Mouse (Mus musculus): Measurements from ENCODE around the gene Cd79b. TPM values are rescaled to one million over a fixed set of nuclear protein-coding genes. Genes with fewer than 3 reads are reported as not detected.

The Cd79b gene
- 0.85 and 1.5 TPM in 2 replicates for polyA plus RNA-seq (2015; fragmentation: Nextera tagmentation; extraction: Ambion mirVana)

DNA sequence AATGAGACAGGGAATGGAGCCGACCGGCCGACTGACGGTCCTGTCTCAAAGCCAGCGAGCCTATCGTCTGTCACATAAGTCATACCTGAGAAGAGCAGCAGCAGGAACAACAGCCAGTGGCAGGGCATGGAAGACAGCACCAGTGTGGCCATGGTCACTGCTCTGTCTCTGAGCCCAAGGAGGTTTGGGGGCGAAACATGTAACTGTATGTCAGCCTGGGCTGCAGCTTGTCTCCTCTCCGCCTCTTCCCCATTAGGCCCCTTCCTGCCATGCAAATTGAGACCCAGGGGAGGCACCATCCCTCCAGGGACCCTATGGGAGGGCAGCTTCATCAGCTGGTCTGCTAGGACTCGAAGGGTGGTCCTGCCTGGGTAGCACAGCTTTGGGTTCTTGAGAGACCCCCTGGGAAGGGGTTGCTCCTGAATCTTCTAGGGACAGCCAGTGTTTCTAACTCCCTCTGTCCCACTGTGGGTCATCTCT is at the start of gene Cd79b:
Gene Cd79b, minus strand, starts transcription at position 430 of the 480 bp plus-strand sequence.
- Histone ChIP-seq H3K4me2 (ENCODE audit: low read length) (no peak within 1 kb of the TSS), H3K4me3 (ENCODE audit: low read length) (no peak within 1 kb of the TSS), H3K27me3 (replicated peaks; ENCODE audit: control insufficient read depth, insufficient read depth, low read length) (no peaks in the 10 kb centered on the region), H3K27ac (ENCODE audit: low read depth, low read length) (no peak within 1 kb of the TSS), H3K36me3 (ENCODE audit: control insufficient read depth, insufficient read depth, low read length) (no peaks in the 10 kb centered on the region), H3K9me3 (ENCODE audit: control insufficient read depth, low read length) (no peaks in the 10 kb centered on the region), H3K9ac (ENCODE audit: low read depth, low read length) (no peak within 1 kb of the TSS), H3K4me1 (ENCODE audit: control insufficient read depth, insufficient read depth, low read depth, low read length) (no peaks in the 10 kb centered on the region)
- no peak for ATAC-seq
- 77% methylated on average over 9 of the region's 9 CpGs for WGBS

DNA sequence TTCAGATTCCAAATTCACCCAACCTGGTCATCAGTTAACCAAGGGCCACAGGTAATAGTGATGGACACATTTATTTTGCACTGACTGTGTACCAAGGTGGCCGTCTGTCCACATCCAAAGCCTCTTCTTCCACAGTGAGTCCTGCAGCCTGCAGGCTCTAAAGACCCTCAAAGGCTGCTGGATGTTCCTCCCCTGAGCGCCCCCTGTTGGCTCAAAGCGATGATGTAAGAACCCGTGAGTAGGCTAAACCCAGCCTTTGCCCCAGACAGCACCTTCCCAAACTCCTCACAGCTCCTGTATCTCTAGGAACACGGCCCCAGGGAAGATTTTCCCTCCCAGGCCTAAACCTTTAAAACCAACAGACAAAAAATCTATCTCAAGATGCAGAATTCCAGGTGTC is 44.8 kb upstream of the Cd79b start:
- Histone ChIP-seq H3K9ac (ENCODE audit: low read depth, low read length) (no peak overlapping the region), H3K36me3 (ENCODE audit: control insufficient read depth, insufficient read depth, low read length) (no peaks in the 10 kb centered on the region), H3K4me3 (ENCODE audit: low read length) (no peak overlapping the region), H3K4me2 (ENCODE audit: low read length) (no peak overlapping the region), H3K9me3 (ENCODE audit: control insufficient read depth, low read length) (no peaks in the 10 kb centered on the region), H3K4me1 (ENCODE audit: control insufficient read depth, insufficient read depth, low read depth, low read length) (no peaks in the 10 kb centered on the region), H3K27me3 (replicated peaks; ENCODE audit: control insufficient read depth, insufficient read depth, low read length) (no peaks in the 10 kb centered on the region), H3K27ac (ENCODE audit: low read depth, low read length) (no peak overlapping the region)
- no peak for ATAC-seq
- WGBS, result 14% methylated on average over 5 of the region's 5 CpGs

DNA sequence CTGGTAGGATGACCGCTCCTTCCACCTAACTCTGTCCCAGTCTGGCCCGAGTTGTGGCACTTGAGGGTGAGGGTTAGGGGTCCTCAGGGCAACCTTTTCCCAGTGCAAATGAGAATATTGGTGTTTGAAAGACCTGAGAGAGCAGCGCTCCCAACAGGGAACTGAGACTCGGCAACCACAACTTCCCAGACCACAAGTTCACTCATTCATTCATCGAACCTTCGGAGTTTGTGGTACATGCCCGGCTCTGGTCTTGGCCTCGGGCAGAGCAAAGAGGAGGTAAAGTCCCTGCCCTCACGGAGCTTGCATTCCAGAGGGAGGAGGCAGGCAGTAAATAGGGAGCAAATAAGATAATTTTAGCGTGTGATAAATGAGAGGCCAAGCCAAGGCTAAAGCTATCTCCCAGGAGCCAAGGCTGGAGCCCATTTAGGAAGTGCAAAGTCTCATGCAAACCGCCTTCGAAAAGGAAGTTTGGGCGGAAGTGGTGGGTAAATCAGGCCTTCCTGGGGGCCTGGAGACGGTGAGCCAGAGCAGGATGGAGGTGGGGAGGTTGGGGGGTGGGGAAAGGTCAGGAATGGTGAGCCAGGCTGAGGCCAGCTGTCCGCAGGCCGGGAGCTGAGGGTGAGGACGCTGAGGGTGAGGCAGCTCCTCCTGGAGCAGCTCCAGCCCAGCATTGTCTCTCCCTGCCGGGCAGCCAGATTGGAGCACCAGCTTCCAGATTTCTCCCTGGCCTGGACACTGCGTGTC is 41.0 kb upstream of the Cd79b start:
- H3K4me2 ChIP-seq (ENCODE audit: low read length), result no peak overlapping the region
- H3K27ac ChIP-seq (ENCODE audit: low read depth, low read length), result no peak overlapping the region
- 71% methylated on average over 19 of the region's 19 CpGs for WGBS
- no peaks in the 10 kb centered on the region for H3K36me3 ChIP-seq (ENCODE audit: control insufficient read depth, insufficient read depth, low read length)
- H3K27me3 ChIP-seq (replicated peaks; ENCODE audit: control insufficient read depth, insufficient read depth, low read length), result no peaks in the 10 kb centered on the region
- no peak overlapping the region for H3K9ac ChIP-seq (ENCODE audit: low read depth, low read length)
- no peaks in the 10 kb centered on the region for H3K9me3 ChIP-seq (ENCODE audit: control insufficient read depth, low read length)
- no peak overlapping the region for H3K4me3 ChIP-seq (ENCODE audit: low read length)
- no peak for ATAC-seq
- no peaks in the 10 kb centered on the region for H3K4me1 ChIP-seq (ENCODE audit: control insufficient read depth, insufficient read depth, low read depth, low read length)

DNA sequence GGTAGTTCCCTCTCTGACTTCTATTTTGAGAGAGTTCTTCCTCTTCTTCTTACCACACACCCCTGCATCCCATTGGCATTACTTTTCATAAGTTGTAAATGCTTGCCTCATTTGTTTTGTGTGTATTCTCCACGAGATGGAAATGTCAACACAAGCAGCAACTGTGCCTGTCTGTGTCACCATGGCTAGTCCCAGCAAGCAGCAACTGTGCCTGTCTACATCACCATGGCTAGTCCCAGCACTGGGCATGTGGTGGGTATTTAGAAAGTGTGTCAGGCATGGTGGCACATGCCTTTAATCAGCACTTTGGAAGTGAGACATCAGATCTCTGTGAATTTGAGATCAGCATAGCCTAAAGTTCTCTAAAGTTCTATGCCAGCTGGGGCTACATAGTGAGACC is 39.6 kb upstream of the Cd79b start:
- Histone ChIP-seq H3K9ac (ENCODE audit: low read depth, low read length) (no peak overlapping the region), H3K27me3 (replicated peaks; ENCODE audit: control insufficient read depth, insufficient read depth, low read length) (no peaks in the 10 kb centered on the region), H3K9me3 (ENCODE audit: control insufficient read depth, low read length) (no peaks in the 10 kb centered on the region), H3K4me1 (ENCODE audit: control insufficient read depth, insufficient read depth, low read depth, low read length) (no peaks in the 10 kb centered on the region), H3K4me3 (ENCODE audit: low read length) (no peak overlapping the region), H3K4me2 (ENCODE audit: low read length) (no peak overlapping the region), H3K27ac (ENCODE audit: low read depth, low read length) (no peak overlapping the region), H3K36me3 (ENCODE audit: control insufficient read depth, insufficient read depth, low read length) (no peaks in the 10 kb centered on the region)
- 60% methylated on average over 1 of the region's 1 CpGs for WGBS
- ATAC-seq, result no peak

DNA sequence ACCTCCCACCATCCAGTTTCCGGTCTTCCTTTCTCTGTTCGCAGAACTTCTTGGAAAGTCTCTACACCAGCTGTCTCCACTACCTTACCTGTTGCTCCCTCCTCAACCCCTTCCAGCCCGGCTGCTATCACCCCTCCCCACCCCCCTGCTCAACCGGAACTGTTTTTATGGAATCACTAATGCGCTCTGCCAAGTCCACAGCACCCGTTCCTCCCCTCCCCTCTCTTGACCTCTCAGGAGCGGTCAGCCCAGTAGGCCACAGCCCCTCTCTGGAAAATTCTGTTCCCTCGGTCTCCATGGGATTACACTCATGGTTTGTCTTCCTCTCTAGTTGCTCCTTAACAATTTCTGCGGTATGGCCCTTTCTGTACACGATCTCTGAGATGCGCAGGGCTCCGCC is 38.6 kb upstream of the Cd79b start, which contains the start of gene Scn4a:
Gene Scn4a, minus strand, starts transcription at position 101 of the 400 bp plus-strand sequence.
- 90% methylated on average over 12 of the region's 12 CpGs for WGBS
- no peak within 1 kb of the TSS for H3K9ac ChIP-seq (ENCODE audit: low read depth, low read length)
- ATAC-seq, result no peak
- H3K4me1 ChIP-seq (ENCODE audit: control insufficient read depth, insufficient read depth, low read depth, low read length), result no peaks in the 10 kb centered on the region
- H3K36me3 ChIP-seq (ENCODE audit: control insufficient read depth, insufficient read depth, low read length), result no peaks in the 10 kb centered on the region
- no peak within 1 kb of the TSS for H3K4me3 ChIP-seq (ENCODE audit: low read length)
- no peaks in the 10 kb centered on the region for H3K9me3 ChIP-seq (ENCODE audit: control insufficient read depth, low read length)
- no peak within 1 kb of the TSS for H3K4me2 ChIP-seq (ENCODE audit: low read length)
- H3K27ac ChIP-seq (ENCODE audit: low read depth, low read length), result no peak within 1 kb of the TSS
- no peaks in the 10 kb centered on the region for H3K27me3 ChIP-seq (replicated peaks; ENCODE audit: control insufficient read depth, insufficient read depth, low read length)

DNA sequence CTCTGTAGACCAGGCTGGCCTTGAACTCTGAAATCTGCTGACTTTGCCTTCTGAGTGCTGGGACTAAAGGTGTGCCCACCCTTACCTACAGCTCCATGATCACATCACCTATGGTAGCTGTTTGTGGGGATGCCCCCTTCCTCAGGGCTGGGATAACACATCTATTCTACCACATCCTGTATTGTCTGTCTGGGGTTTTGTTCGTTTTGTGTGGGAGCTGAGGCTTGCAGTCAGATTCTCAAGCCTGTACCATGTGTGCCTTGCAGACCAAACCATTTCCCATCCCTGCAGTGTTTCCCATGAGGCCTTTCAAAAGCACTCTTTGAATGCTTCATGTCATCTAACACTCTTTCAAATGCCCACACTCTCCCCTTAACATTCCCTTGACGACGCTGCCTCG is 37.4 kb upstream of the Cd79b start:
- no peaks in the 10 kb centered on the region for H3K36me3 ChIP-seq (ENCODE audit: control insufficient read depth, insufficient read depth, low read length)
- H3K27ac ChIP-seq (ENCODE audit: low read depth, low read length), result no peak overlapping the region
- H3K4me3 ChIP-seq (ENCODE audit: low read length), result no peak overlapping the region
- no peaks in the 10 kb centered on the region for H3K27me3 ChIP-seq (replicated peaks; ENCODE audit: control insufficient read depth, insufficient read depth, low read length)
- WGBS, result 71% methylated on average over 4 of the region's 4 CpGs
- ATAC-seq, result no peak
- no peaks in the 10 kb centered on the region for H3K9me3 ChIP-seq (ENCODE audit: control insufficient read depth, low read length)
- H3K4me1 ChIP-seq (ENCODE audit: control insufficient read depth, insufficient read depth, low read depth, low read length), result no peaks in the 10 kb centered on the region
- H3K9ac ChIP-seq (ENCODE audit: low read depth, low read length), result no peak overlapping the region
- no peak overlapping the region for H3K4me2 ChIP-seq (ENCODE audit: low read length)

DNA sequence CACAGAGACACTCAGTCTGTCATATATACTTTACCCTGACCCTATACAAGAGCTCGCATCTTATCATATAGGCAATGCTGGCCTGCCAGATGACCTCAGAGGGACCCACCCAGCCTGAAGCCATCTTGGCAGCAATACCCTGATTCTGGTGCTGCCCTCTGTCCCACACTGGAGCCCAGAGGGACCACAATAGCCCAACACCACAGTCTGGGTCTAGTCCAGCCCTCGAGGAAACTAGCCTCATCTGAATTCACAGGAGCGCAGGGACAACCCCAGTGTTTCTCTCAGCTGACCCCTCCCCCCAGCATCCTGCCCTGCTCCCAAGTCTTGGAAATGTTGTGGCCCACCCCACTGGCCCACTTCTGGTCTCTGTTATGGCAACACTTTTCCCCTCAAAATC is 36.7 kb upstream of the Cd79b start:
- H3K4me2 ChIP-seq (ENCODE audit: low read length), result no peak overlapping the region
- no peaks in the 10 kb centered on the region for H3K4me1 ChIP-seq (ENCODE audit: control insufficient read depth, insufficient read depth, low read depth, low read length)
- H3K36me3 ChIP-seq (ENCODE audit: control insufficient read depth, insufficient read depth, low read length), result no peaks in the 10 kb centered on the region
- whole genome bisulfite sequencing, result 79% methylated on average over 3 of the region's 3 CpGs
- ATAC-seq, result no peak
- H3K9me3 ChIP-seq (ENCODE audit: control insufficient read depth, low read length), result no peaks in the 10 kb centered on the region
- H3K27ac ChIP-seq (ENCODE audit: low read depth, low read length), result no peak overlapping the region
- no peaks in the 10 kb centered on the region for H3K27me3 ChIP-seq (replicated peaks; ENCODE audit: control insufficient read depth, insufficient read depth, low read length)
- no peak overlapping the region for H3K9ac ChIP-seq (ENCODE audit: low read depth, low read length)
- H3K4me3 ChIP-seq (ENCODE audit: low read length), result no peak overlapping the region

DNA sequence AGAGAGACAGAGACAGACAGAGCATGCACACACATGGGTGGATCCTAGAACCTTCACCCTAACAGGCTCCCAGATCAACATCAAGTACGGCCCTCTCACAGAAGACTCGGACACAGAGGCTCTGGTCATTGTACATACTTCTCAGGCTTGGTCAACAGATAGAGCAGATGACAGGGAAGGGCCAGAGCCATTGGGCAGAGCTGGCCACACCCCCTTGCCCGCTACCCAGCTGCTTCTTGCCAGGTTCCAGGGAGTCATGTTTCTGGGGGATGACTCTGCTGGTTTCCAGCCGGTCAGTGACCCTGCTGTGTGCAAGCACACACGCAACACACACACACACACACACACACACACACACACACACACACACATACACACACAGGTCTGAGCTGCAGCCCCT is 36.3 kb upstream of the Cd79b start:
- Histone ChIP-seq H3K36me3 (ENCODE audit: control insufficient read depth, insufficient read depth, low read length) (no peaks in the 10 kb centered on the region), H3K27ac (ENCODE audit: low read depth, low read length) (no peak overlapping the region), H3K27me3 (replicated peaks; ENCODE audit: control insufficient read depth, insufficient read depth, low read length) (no peaks in the 10 kb centered on the region), H3K4me3 (ENCODE audit: low read length) (no peak overlapping the region), H3K9me3 (ENCODE audit: control insufficient read depth, low read length) (no peaks in the 10 kb centered on the region), H3K4me1 (ENCODE audit: control insufficient read depth, insufficient read depth, low read depth, low read length) (no peaks in the 10 kb centered on the region), H3K9ac (ENCODE audit: low read depth, low read length) (no peak overlapping the region), H3K4me2 (ENCODE audit: low read length) (no peak overlapping the region)
- no peak for ATAC-seq
- 56% methylated on average over 5 of the region's 5 CpGs for WGBS

DNA sequence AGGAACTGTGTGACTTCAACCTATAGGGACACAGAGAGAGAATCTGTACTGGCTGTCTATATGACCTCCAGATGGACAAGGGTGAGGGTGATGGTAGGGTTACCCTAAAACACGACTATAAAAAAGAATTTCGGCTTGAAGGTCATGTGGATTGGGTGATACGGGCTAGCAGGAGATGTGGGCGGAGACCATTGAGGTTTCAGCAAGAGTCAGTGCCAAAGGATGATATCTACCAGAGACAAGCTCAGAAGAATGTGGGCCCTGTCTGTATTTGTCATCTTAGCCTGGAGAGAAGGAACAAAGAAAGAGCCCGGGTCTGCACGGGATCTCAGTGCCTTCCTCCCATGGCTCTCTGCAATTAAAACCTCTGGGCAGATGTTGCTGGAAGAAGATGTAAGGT is 35.2 kb upstream of the Cd79b start:
- WGBS, result 89% methylated on average over 6 of the region's 6 CpGs
- Histone ChIP-seq H3K4me3 (ENCODE audit: low read length) (no peak overlapping the region), H3K9ac (ENCODE audit: low read depth, low read length) (no peak overlapping the region), H3K9me3 (ENCODE audit: control insufficient read depth, low read length) (no peaks in the 10 kb centered on the region), H3K27me3 (replicated peaks; ENCODE audit: control insufficient read depth, insufficient read depth, low read length) (no peaks in the 10 kb centered on the region), H3K27ac (ENCODE audit: low read depth, low read length) (no peak overlapping the region), H3K4me1 (ENCODE audit: control insufficient read depth, insufficient read depth, low read depth, low read length) (no peaks in the 10 kb centered on the region), H3K4me2 (ENCODE audit: low read length) (no peak overlapping the region), H3K36me3 (ENCODE audit: control insufficient read depth, insufficient read depth, low read length) (no peaks in the 10 kb centered on the region)
- no peak for ATAC-seq

Data from hindbrain, embryonic 16.5 days (tissue).